Mouse (Mus musculus) heart, embryonic 14.5 days (tissue): ENCODE measurements at regions not wholly inside any gene's neighbourhood (a gene's known extent, or its start where the extent isn't known, plus 50 kb on each side); places are given as distances from the start of the nearest gene placed in this dataset.

Source experiments
- ATAC-seq: fragments of 200-750 bp; cut with Nextera tagmentation; 2 replicates; pipeline ENCODE4 v1.8.0; 2017; ENCODE audit warnings: low read depth, moderate TSS enrichment; ENCODE audit not compliant: insufficient number of reproducible peaks, insufficient read depth, low FRiP score
- H3K27ac ChIP-seq, 2 experiments: fragments of 200-500 bp in 1 of 2; fragments of 300-500 bp in 1 of 2; sonication (generic) in 1 of 2; replicated peaks in 1 of 2; 2 replicates each; pipeline ENCODE4 v1.5.1; 2012 to 2014; ENCODE audit warnings: low read depth in 2 of 2, low read length in 2 of 2, control low read depth in 1 of 2, mild to moderate bottlenecking in 1 of 2, mixed read lengths in 1 of 2; ENCODE audit not compliant: control insufficient read depth in 1 of 2, insufficient read depth in 1 of 2
- H3K27me3 ChIP-seq: fragments of 300-500 bp; sonication (generic); 2 replicates; pipeline ENCODE4 v1.6.1; 2014; ENCODE audit warnings: mild to moderate bottlenecking, low read length, control low read depth; ENCODE audit not compliant: control insufficient read depth, insufficient read depth
- H3K36me3 ChIP-seq: fragments of 300-500 bp; sonication (generic); 2 replicates; pipeline ENCODE4 v1.6.1; 2014; ENCODE audit warnings: mild to moderate bottlenecking, control low read depth, low read length, mixed read lengths; ENCODE audit not compliant: control insufficient read depth, insufficient read depth
- H3K4me1 ChIP-seq, 2 experiments: fragments of 200-500 bp in 1 of 2; fragments of 300-500 bp in 1 of 2; sonication (generic) in 1 of 2; 2 replicates each; pipeline ENCODE4 v1.6.1; 2012 to 2014; ENCODE audit warnings: low read length in 2 of 2, control low read depth in 1 of 2, mixed read lengths in 1 of 2; ENCODE audit not compliant: control insufficient read depth in 2 of 2, insufficient read depth in 2 of 2
- H3K4me2 ChIP-seq: fragments of 300-500 bp; sonication (generic); 2 replicates; pipeline ENCODE4 v1.6.1; 2014; ENCODE audit warnings: mild to moderate bottlenecking, low read length
- H3K4me3 ChIP-seq, 2 experiments: fragments of 200-500 bp in 1 of 2; fragments of 300-500 bp in 1 of 2; sonication (generic) in 1 of 2; 2 replicates each; pipeline ENCODE4 v1.5.1; 2012 to 2014; ENCODE audit warnings: low read length in 2 of 2, mild to moderate bottlenecking in 2 of 2, control low read depth in 1 of 2, low read depth in 1 of 2, moderate library complexity in 1 of 2; ENCODE audit not compliant: control insufficient read depth in 1 of 2, insufficient read depth in 1 of 2
- H3K9ac ChIP-seq: fragments of 300-500 bp; sonication (generic); 2 replicates; pipeline ENCODE4 v1.6.1; 2014; ENCODE audit warnings: mild to moderate bottlenecking, low read length
- H3K9me3 ChIP-seq: fragments of 300-500 bp; sonication (generic); 2 replicates; pipeline ENCODE4 v1.6.1; 2016; ENCODE audit warnings: low read length, control low read depth; ENCODE audit not compliant: control insufficient read depth
- WGBS: fragments of 180-500 bp; shearing (Covaris S2); extraction: QIAGEN DNeasy Blood & Tissue Kit; methylation state at CpG from one replicate; pipeline ENCODE4 v1.1.7; 2014; 5-methylcytosine and 5-hydroxymethylcytosine counted together

- H3K4me2 ChIP-seq, result no peak overlapping the region
- 63% methylated on average over 7 of the region's 7 CpGs for WGBS
- H3K27me3 ChIP-seq, result no peaks in the 10 kb centered on the region
- no peak for ATAC-seq
- H3K4me1 ChIP-seq, result peaks cover 0 to 3% of the 10 kb centered on the region in 2 experiments; a peak in 1 of 4 replicates
- H3K9ac ChIP-seq, result no peak overlapping the region
- H3K9me3 ChIP-seq, result no peaks in the 10 kb centered on the region
- no peak overlapping the region for H3K4me3 ChIP-seq
- H3K36me3 ChIP-seq, result no peaks in the 10 kb centered on the region
- H3K27ac ChIP-seq, result no peak overlapping the region
Measured at GRCm38 (mm10) chr3:128181221-128181908, 285.2 kb upstream of the Fam241a start.

DNA sequence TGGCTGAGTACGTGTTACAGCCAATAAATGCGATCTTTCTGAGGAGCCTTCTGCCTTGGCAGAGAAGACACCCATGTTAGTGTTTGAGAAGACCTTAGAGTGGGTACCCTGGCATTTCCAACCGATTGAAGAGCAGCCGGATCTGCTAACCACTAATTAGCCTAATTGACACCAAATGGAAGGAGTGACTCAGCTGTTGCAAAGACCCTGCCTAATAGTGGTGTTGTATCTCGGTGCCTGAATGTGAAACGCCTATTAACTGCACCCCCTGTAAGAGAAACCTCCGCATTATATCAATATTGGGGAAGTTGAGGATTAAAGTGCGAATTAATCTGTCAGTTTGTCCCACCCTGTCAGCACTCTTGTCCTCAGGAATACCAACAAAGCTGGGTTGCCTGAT, 253.1 kb upstream of the Fam241a start:
- Histone ChIP-seq H3K9me3 (no peaks in the 10 kb centered on the region), H3K36me3 (no peaks in the 10 kb centered on the region), H3K4me1 (no peaks in the 10 kb centered on the region), H3K27ac (no peak overlapping the region), H3K4me3 (no peak overlapping the region), H3K27me3 (no peaks in the 10 kb centered on the region), H3K4me2 (no peak overlapping the region), H3K9ac (no peak overlapping the region)
- WGBS, result 62% methylated on average over 8 of the region's 8 CpGs
- ATAC-seq, result no peak

DNA sequence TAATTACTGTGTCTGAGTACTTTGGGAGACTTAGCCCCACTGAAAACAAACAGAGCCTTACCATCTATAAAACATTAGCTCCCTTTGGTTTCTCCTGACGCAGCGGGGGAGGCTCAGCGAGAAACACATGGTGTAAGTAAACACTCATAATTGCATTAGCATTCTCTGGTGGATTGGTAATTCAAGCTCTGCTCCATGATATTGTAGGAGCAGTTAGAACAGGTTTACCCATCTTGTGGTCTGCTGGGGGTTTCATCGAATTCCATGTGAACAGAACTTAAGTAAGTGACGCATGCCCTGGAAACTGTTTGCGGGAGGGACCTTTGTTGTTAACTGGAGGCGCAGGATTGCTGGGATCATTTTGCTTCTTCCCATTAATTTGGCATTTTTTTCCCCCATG, 249.2 kb upstream of the Fam241a start:
- Histone ChIP-seq H3K9me3 (no peaks in the 10 kb centered on the region), H3K36me3 (no peaks in the 10 kb centered on the region), H3K27ac (no peak overlapping the region), H3K4me1 (no peaks in the 10 kb centered on the region), H3K27me3 (no peaks in the 10 kb centered on the region), H3K4me2 (no peak overlapping the region), H3K4me3 (no peak overlapping the region), H3K9ac (no peak overlapping the region)
- 82% methylated on average over 7 of the region's 7 CpGs for WGBS
- ATAC-seq, result no peak

DNA sequence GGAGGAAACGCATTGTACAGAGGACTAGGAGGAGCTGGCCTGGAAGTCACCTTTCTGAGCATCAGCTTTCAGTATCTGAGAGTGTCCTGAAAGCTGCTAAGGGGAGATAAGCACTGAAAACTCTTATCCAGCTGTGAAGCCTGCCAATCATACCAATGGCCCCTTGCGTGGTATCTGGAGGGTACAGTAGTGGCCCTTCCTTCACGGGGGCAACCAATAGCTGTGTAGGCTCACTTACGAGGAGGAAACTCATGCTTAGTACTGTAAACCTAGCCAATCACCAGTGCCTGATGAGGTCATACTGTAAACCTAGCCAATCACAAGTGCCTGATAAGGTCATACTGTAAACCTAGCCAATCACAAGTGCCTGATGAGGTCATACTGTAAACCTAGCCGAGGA, 231.7 kb upstream of the Fam241a start:
- H3K4me1 ChIP-seq, result no peaks in the 10 kb centered on the region; a peak in 1 of 4 replicates
- H3K9me3 ChIP-seq, result no peaks in the 10 kb centered on the region
- H3K9ac ChIP-seq, result no peak overlapping the region
- H3K27me3 ChIP-seq, result no peaks in the 10 kb centered on the region
- H3K4me2 ChIP-seq, result no peak overlapping the region
- no peak overlapping the region for H3K4me3 ChIP-seq
- 50% methylated on average over 5 of the region's 5 CpGs for WGBS
- H3K27ac ChIP-seq, result no peak overlapping the region
- ATAC-seq, result no peak
- no peaks in the 10 kb centered on the region for H3K36me3 ChIP-seq

- WGBS, result 40% methylated on average over 3 of the region's 3 CpGs
- no peak overlapping the region for H3K9ac ChIP-seq
- H3K4me2 ChIP-seq, result no peak overlapping the region
- ATAC-seq, result no peak
- H3K9me3 ChIP-seq, result no peaks in the 10 kb centered on the region
- no peak overlapping the region for H3K27ac ChIP-seq
- H3K27me3 ChIP-seq, result no peaks in the 10 kb centered on the region
- no peak overlapping the region for H3K4me3 ChIP-seq
- H3K36me3 ChIP-seq, result no peaks in the 10 kb centered on the region
- H3K4me1 ChIP-seq, result no peaks in the 10 kb centered on the region; a peak in 1 of 4 replicates
Measured at GRCm38 (mm10) chr3:128126664-128127063, 230.5 kb upstream of the Fam241a start.

- Histone ChIP-seq H3K9me3 (no peaks in the 10 kb centered on the region), H3K27ac (no peak overlapping the region), H3K4me2 (no peak overlapping the region), H3K4me1 (no peaks in the 10 kb centered on the region; a peak in 1 of 4 replicates), H3K9ac (no peak overlapping the region), H3K4me3 (no peak overlapping the region), H3K36me3 (no peaks in the 10 kb centered on the region), H3K27me3 (no peaks in the 10 kb centered on the region)
- no peak for ATAC-seq
- WGBS, result 80% methylated on average over 6 of the region's 6 CpGs
Measured at GRCm38 (mm10) chr3:128122111-128122510, 226.0 kb upstream of the Fam241a start.

DNA sequence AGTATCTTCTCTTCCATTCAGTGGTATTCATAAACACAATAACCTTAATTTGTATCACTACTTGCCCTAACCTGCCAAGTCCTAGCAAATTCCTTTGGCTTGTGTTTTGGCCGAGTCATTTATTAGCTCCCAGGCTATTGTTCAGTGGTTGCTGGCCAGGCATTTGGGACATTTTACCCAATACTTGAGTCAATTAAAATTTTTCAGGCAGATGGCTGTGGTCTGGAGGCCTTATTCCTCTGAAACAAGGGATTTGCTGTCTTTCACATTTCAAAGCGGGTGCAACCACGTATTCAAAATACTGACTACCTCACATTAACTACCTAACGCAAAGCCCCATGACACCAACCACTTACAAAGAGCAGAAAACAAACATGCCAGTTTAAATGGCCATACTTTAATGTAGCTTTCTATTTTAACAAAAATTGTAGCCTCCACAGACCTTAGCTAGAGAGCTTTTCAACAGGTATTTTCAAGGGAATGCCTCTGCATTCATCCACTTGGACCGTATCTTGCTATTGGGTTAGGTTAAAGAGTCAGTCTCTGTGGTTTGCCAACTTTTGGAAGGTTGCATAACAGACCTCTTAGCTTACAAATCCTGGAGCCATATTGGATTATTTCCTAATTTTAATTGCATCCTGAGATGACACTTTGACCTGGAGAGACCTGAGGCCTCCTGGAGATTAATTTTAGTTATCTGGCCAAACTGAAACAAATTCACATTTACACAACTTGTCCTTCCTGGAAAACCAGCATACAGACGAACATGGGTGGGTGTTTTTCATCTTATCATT, 224.7 kb upstream of the Fam241a start:
- no peak for ATAC-seq
- H3K27me3 ChIP-seq, result no peaks in the 10 kb centered on the region
- H3K9me3 ChIP-seq, result no peaks in the 10 kb centered on the region
- no peaks in the 10 kb centered on the region for H3K36me3 ChIP-seq
- H3K9ac ChIP-seq, result no peak overlapping the region
- H3K4me3 ChIP-seq, result no peak overlapping the region
- H3K4me2 ChIP-seq, result no peak overlapping the region
- no peaks in the 10 kb centered on the region for H3K4me1 ChIP-seq
- H3K27ac ChIP-seq, result no peak overlapping the region
- WGBS, result 85% methylated on average over 6 of the region's 6 CpGs
